Mouse (Mus musculus) thymus, adult 2 months (tissue): ENCODE measurements around the gene Vat1l. TPM values are rescaled to one million over a fixed set of nuclear protein-coding genes. Genes with fewer than 3 reads are reported as not detected.

Source experiments
- DNase-seq: peaks from one replicate; pipeline ENCODE4 v3.0.0; 2021
- H3K27ac ChIP-seq: fragments of 200-500 bp; 2 replicates; pipeline ENCODE4 v1.5.1; 2012; ENCODE audit warnings: low read length, control low read depth; ENCODE audit not compliant: control insufficient read depth, insufficient read depth
- H3K27me3 ChIP-seq: fragments of 200-500 bp; 2 replicates; pipeline ENCODE4 v1.6.1; 2012; ENCODE audit warnings: mild to moderate bottlenecking, low read length, moderate library complexity, mixed read lengths; ENCODE audit not compliant: control insufficient read depth, insufficient read depth
- H3K36me3 ChIP-seq: fragments of 200-500 bp; 2 replicates; pipeline ENCODE4 v1.6.1; 2012; ENCODE audit warnings: mild to moderate bottlenecking, low read length, moderate library complexity; ENCODE audit not compliant: control insufficient read depth, insufficient read depth
- H3K4me1 ChIP-seq: fragments of 200-500 bp; replicated peaks from 2 replicates; pipeline ENCODE4 v1.6.1; 2012; ENCODE audit warnings: low read length; ENCODE audit not compliant: control insufficient read depth, insufficient read depth
- H3K4me3 ChIP-seq: fragments of 200-500 bp; 2 replicates; pipeline ENCODE4 v1.5.1; 2012; ENCODE audit warnings: mild to moderate bottlenecking, low read length, control low read depth, moderate library complexity; ENCODE audit not compliant: control insufficient read depth, insufficient read depth
- CTCF ChIP-seq: fragments of 200-500 bp; IDR thresholded peaks from 2 replicates; pipeline ENCODE4 v1.5.1; 2012; ENCODE audit warnings: mild to moderate bottlenecking, control low read depth, low read length, moderate library complexity, borderline replicate concordance; ENCODE audit not compliant: control insufficient read depth, poor library complexity, insufficient read depth; ENCODE audit errors: extremely low read depth
- POLR2A ChIP-seq: fragments of 200-500 bp; IDR thresholded peaks from 2 replicates; pipeline ENCODE4 v1.6.1; 2012; ENCODE audit warnings: mild to moderate bottlenecking, low read length, control low read depth, moderate library complexity; ENCODE audit not compliant: control insufficient read depth, poor library complexity, insufficient read depth; ENCODE audit errors: extremely low read depth
- WGBS: fragments of 180-500 bp; shearing (Covaris S2); methylation state at CpG from one replicate; pipeline ENCODE4 v1.1.7; 2018; 5-methylcytosine and 5-hydroxymethylcytosine counted together
- polyA plus RNA-seq: library from polyadenylated mRNA; depleted of rRNA; stranded (reverse); fragments of >200 nt; gene quantifications from 2 replicates; pipeline ENCODE4 v1.2.3, GENCODE M21; 2012

Vat1l gene
- polyA plus RNA-seq, 1 experiment: 0.24 TPM

GRCm38 (mm10) chr8:114384189-114384588 is 178.8 kb downstream of the Vat1l start:
- TF ChIP-seq POLR2A (no peak), CTCF (no peak)
- DNase-seq: no peak
- 98% methylated on average over 3 of the region's 3 CpGs for WGBS
- no peak overlapping the region for H3K4me3 ChIP-seq
- H3K36me3 ChIP-seq: no peaks in the 10 kb centered on the region
- no peaks in the 10 kb centered on the region for H3K27me3 ChIP-seq
- H3K4me1 ChIP-seq: no peaks in the 10 kb centered on the region
- H3K27ac ChIP-seq: no peak overlapping the region

GRCm38 (mm10) chr8:114387494-114387893 is 182.1 kb downstream of the Vat1l start:
- TF ChIP-seq POLR2A (no peak), CTCF (no peak)
- H3K27me3 ChIP-seq: no peaks in the 10 kb centered on the region
- no peaks in the 10 kb centered on the region for H3K36me3 ChIP-seq
- 6% methylated on average over 4 of the region's 4 CpGs for WGBS
- no peak for DNase-seq
- H3K4me3 ChIP-seq: no peak overlapping the region
- no peaks in the 10 kb centered on the region for H3K4me1 ChIP-seq
- H3K27ac ChIP-seq: no peak overlapping the region

GRCm38 (mm10) chr8:114390465-114391254 is 185.2 kb downstream of the Vat1l start:
- TF ChIP-seq POLR2A (no peak), CTCF (no peak)
- Histone ChIP-seq H3K4me1 (no peaks in the 10 kb centered on the region), H3K27me3 (no peaks in the 10 kb centered on the region), H3K36me3 (no peaks in the 10 kb centered on the region), H3K4me3 (no peak overlapping the region), H3K27ac (no peak overlapping the region)
- WGBS: 40% methylated on average over 12 of the region's 13 CpGs
- DNase-seq: no peak

- DNase-seq: no peak
- Histone ChIP-seq H3K36me3 (no peaks in the 10 kb centered on the region), H3K27me3 (no peaks in the 10 kb centered on the region), H3K4me3 (no peak overlapping the region), H3K27ac (no peak overlapping the region), H3K4me1 (no peaks in the 10 kb centered on the region)
- WGBS: 96% methylated on average over 5 of the region's 5 CpGs
- TF ChIP-seq CTCF (no peak), POLR2A (no peak)
These were observed 192.9 kb downstream of the Vat1l start for GRCm38 (mm10) chr8:114398326-114398725.

DNA sequence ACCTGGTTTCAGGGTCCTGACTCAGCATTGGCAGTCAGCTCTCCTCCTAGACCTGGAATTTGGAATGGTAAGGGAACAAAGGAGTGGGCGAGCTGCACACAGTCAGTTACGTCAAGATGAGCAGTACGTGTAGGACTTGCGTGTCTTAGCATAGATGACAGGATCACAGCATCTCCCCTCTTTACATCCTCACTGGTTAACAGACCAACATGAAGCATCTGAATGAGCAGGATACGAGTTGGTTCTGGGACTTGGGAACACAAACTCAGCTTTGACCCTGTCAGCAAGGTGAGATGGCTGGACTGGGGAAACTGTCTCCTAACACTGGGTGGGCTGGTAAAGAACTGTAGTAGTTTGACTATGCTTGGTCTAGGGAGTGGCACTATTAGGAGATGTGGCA is 193.9 kb downstream of the Vat1l start:
- Histone ChIP-seq H3K4me1 (no peaks in the 10 kb centered on the region), H3K27ac (no peak overlapping the region), H3K4me3 (no peak overlapping the region), H3K36me3 (no peaks in the 10 kb centered on the region), H3K27me3 (no peaks in the 10 kb centered on the region)
- 97% methylated on average over 5 of the region's 5 CpGs for WGBS
- TF ChIP-seq POLR2A: no peak
- no peak for TF ChIP-seq CTCF
- no peak for DNase-seq

DNA sequence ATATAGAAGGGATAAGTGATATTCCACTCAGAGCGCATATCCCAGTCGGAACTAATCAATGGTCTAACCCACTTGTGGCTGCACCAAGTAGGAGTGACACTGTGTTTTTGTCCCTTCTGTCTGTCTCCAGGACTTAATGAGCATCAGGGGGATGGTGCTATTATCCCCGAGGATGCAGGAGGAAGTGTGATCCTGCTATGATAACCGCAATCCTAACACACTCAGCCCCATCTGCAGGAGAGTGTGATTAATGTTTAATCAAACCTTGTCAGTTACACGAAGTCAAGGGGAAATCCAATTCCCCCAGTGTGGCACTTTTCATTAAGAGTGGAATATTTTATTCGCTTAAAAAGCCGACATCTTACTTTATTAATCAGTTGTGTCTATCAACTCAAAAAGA is 196.3 kb downstream of the Vat1l start:
- WGBS: 80% methylated on average over 7 of the region's 7 CpGs
- Histone ChIP-seq H3K36me3 (no peaks in the 10 kb centered on the region), H3K4me3 (no peak overlapping the region), H3K4me1 (no peaks in the 10 kb centered on the region), H3K27ac (no peak overlapping the region), H3K27me3 (no peaks in the 10 kb centered on the region)
- no peak for DNase-seq
- no peak for TF ChIP-seq CTCF
- TF ChIP-seq POLR2A: no peak

DNA sequence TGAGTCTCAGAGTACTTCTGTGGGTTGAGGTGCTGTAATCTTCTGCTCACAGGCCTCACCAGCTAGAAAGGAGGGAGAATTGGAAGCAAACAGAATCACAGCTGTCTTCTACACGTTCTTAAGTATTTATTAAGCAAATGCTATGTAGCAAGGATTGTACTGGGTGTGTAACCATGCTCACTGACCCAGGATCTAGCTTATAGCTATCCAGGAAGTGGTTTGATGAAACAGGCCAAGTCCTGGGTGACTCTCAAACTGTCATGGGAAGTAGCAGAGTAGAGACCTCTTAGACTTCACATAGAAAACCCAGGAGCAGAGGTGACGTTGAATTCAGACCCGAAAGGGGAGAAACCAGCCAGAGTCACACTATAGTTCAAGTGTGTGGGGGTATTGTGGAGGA is 206.0 kb downstream of the Vat1l start:
- H3K27ac ChIP-seq: no peak overlapping the region
- no peak for TF ChIP-seq POLR2A
- no peak for TF ChIP-seq CTCF
- H3K27me3 ChIP-seq: no peaks in the 10 kb centered on the region
- no peaks in the 10 kb centered on the region for H3K36me3 ChIP-seq
- H3K4me1 ChIP-seq: no peaks in the 10 kb centered on the region
- H3K4me3 ChIP-seq: no peak overlapping the region
- DNase-seq: no peak
- WGBS: 60% methylated on average over 3 of the region's 3 CpGs
